In the genomic region with DNA sequence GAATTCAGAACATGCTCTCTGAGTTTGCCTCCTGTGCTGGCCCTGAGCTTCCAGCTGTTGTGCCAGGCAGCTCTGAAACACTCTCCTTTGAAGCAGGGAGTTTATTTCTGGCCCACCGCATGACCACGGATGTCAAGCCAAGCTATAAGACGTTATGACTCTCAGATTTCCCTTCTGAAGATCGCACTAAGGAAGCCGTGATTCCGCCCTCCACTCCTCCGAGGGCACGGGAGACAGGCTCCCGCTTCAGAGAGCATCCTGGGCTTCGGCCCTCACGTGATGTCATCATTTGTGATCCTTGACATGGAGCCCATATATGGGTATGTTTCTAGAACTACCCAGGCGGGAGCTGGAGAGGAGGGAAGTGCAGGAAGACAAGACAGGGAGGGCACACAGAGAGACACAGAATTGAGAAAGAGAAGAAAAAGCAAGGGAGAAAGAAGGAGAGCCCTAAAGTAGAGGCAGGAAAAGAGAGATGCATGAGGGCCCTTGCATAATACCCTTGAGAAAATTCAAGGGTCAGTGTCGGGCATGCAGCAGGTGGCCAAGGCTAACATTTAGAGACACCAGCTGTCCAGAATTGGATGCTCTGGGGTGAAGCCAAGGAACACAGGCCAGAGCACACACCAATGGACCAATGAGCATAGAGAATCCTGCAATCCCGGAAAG, we compare ENCODE assay signal across 11 mouse cellular contexts. TPM values are rescaled to one million over a fixed set of nuclear protein-coding genes. Genes with fewer than 3 reads are reported as not detected.
DNase-seq lines count a peak whose midpoint lies in the region; ATAC-seq and TF ChIP-seq lines count a peak whose summit lies in the region.
"Had no signal": no experiment of that assay in that cellular context is flagged by ENCODE, and none has a peak within 500 bp of the region (broad histone marks: within the 10 kb centered on the region; RNA-seq: fewer than 3 reads in every experiment).

Gene Asb2, minus strand, starts transcription at position 256 of the 669 bp plus-strand sequence.

- no peaks in the 10 kb centered on the region for H3K9me3 ChIP-seq in kidney, embryonic 14.5 days (ENCODE audit: control insufficient read depth, low read length)
- H3K9me3 ChIP-seq in heart, postnatal 0 days (replicated peaks; ENCODE audit: control insufficient read depth, low read length): no peaks in the 10 kb centered on the region
- H3K9me3 ChIP-seq: limb, embryonic 12.5 days had no signal

- H3K9ac ChIP-seq in kidney, embryonic 14.5 days (ENCODE audit: low read depth, low read length): no peak within 1 kb of the TSS
- peak within 1 kb of the TSS; percentile 67 for H3K9ac ChIP-seq in heart, postnatal 0 days (replicated peaks; ENCODE audit: low read depth, low read length)
- H3K9ac ChIP-seq: limb, embryonic 12.5 days had no signal

- no peak for ATAC-seq in kidney, embryonic 14.5 days (ENCODE audit: low FRiP score, low TSS enrichment)
- ATAC-seq in heart, postnatal 0 days (ENCODE audit: insufficient read depth, low read depth): peak; percentile 6

- 52% methylated on average over 14 of the region's 14 CpGs for WGBS in kidney, embryonic 14.5 days
- 21% methylated on average over 14 of the region's 14 CpGs for WGBS in heart, postnatal 0 days

- TF ChIP-seq CTCF in heart, postnatal 0 days (IDR thresholded peaks at IDR 0.05; ENCODE audit: low read depth): no peak

- no peaks in the 10 kb centered on the region for H3K27me3 ChIP-seq in kidney, embryonic 14.5 days (ENCODE audit: control insufficient read depth, insufficient read depth, low read length)
- H3K27me3 ChIP-seq in heart, postnatal 0 days (ENCODE audit: control insufficient read depth, insufficient read depth, low read length): no peaks in the 10 kb centered on the region
- H3K27me3 ChIP-seq: limb, embryonic 12.5 days had no signal

- DNase-seq in kidney, postnatal 10 days: peak; percentile 34
- DNase-seq in gastrocnemius, postnatal 10 days: peak; percentile 47
- DNase-seq in heart, postnatal 0 days (ENCODE audit: low spot score): peak; percentile 68
- peak; percentile 91 for DNase-seq in skeletal muscle tissue, adult 2 months (ENCODE audit: low read depth, low spot score)
- no peak for DNase-seq in embryo, embryonic 11 days
- no peak for DNase-seq in c-Kit-positive CD71-positive TER-119-positive erythroid progenitor cells, embryonic 14.5 days (ENCODE audit: low spot score)
- no peak for DNase-seq in cerebellum, postnatal 36 days
- DNase-seq: B cell, adult 2 months had no signal

- no peak within 1 kb of the TSS for H3K4me2 ChIP-seq in kidney, embryonic 14.5 days (replicated peaks; ENCODE audit: low read depth, low read length)
- H3K4me2 ChIP-seq in heart, postnatal 0 days (ENCODE audit: low read depth, low read length): peak within 1 kb of the TSS; percentile 78
- H3K4me2 ChIP-seq: limb, embryonic 12.5 days had no signal

- no peaks in the 10 kb centered on the region for H3K4me1 ChIP-seq in kidney, embryonic 14.5 days (ENCODE audit: control insufficient read depth, insufficient read depth, low read length)
- H3K4me1 ChIP-seq in heart, postnatal 0 days (ENCODE audit: control insufficient read depth, insufficient read depth): peaks cover 40% of the 10 kb centered on the region

- 0 out of 2 replicates have a peak, but pooled peaks have one; percentile 23 for TF ChIP-seq EP300 in heart, postnatal 0 days (IDR thresholded peaks at IDR 0.05; ENCODE audit: low read depth)

- H3K27ac ChIP-seq in kidney, embryonic 14.5 days (ENCODE audit: low read depth, low read length): no peak within 1 kb of the TSS
- H3K27ac ChIP-seq in heart, postnatal 0 days (ENCODE audit: low read depth): peak within 1 kb of the TSS; percentile 98
- H3K27ac ChIP-seq: limb, embryonic 12.5 days had no signal

- H3K4me3 ChIP-seq in kidney, embryonic 14.5 days (ENCODE audit: low read length): no peak within 1 kb of the TSS
- H3K4me3 ChIP-seq in heart, postnatal 0 days (ENCODE audit: low read depth, low read length): peak within 1 kb of the TSS; percentile 43
- H3K4me3 ChIP-seq: erythroblast, embryonic 14.5 days; limb, embryonic 12.5 days had no signal

- H3K36me3 ChIP-seq in kidney, embryonic 14.5 days (ENCODE audit: control insufficient read depth, insufficient read depth, low read length): no peaks in the 10 kb centered on the region
- peaks cover 4% of the 10 kb centered on the region; the same call in 1 of the 2 replicates for H3K36me3 ChIP-seq in heart, postnatal 0 days (replicated peaks; ENCODE audit: control insufficient read depth, insufficient read depth, low read length)
- H3K36me3 ChIP-seq: limb, embryonic 12.5 days had no signal

RNA-seq across cellular contexts. Expression of gene Asb2, which starts in this region (rescaled TPM):
- polyA plus RNA-seq in kidney, embryonic 14.5 days (2014; fragmentation: Nextera tagmentation; extraction: Ambion mirVana): 1.0 and 1.2 TPM in 2 replicates
- total RNA-seq in gastrocnemius, postnatal 10 days (2021): 100 to 1,000 TPM; 104 to 141 TPM
- 572 and 632 TPM in 2 replicates for total RNA-seq in heart, postnatal 0 days (2014; rRNA removed; ENCODE audit: low replicate concordance)
- polyA plus RNA-seq in heart, postnatal 0 days (2015; fragmentation: Nextera tagmentation; extraction: Ambion mirVana): 289 and 380 TPM in 2 replicates

Comparison
In these comparisons a context has a peak if more than half of its experiments do, and no peak if none do; other contexts are left out.
1. RNA of gene Asb2 (polyA plus RNA-seq): 289 to 380 TPM in heart, postnatal 0 days; 1.0 to 1.2 TPM in kidney, embryonic 14.5 days; every median in the first group is over 100 times any median in the second.
2. DNase-seq: peak in kidney, postnatal 10 days (single experiment), gastrocnemius, postnatal 10 days (single experiment), heart, postnatal 0 days (single experiment) and skeletal muscle tissue, adult 2 months (single experiment); none in embryo, embryonic 11 days (single experiment), c-Kit-positive CD71-positive TER-119-positive erythroid progenitor cells, embryonic 14.5 days (single experiment) and cerebellum, postnatal 36 days (0 of 2).